In the genomic region with DNA sequence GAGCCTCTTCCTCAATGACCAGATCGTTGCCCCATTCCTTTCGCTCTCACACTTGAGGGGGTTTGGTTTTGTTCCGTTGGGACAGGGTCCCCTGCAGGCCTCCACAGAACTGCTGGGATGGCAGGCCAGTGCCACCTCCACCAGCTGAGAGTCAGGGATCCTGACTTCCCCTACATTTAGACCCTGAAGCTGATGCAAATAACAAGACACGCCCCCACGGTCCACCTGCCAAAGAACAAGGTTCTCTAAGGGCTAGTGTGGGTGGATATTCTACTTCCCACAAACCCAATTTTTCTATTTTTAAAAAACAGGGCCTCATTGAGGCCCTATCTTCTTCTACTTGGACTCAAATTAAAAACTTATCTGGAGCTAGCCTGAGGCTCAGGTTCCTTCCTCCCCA, we compare ENCODE assay signal across 25 mouse cellular contexts. TPM values are rescaled to one million over a fixed set of nuclear protein-coding genes. Genes with fewer than 3 reads are reported as not detected.
DNase-seq lines count a peak whose midpoint lies in the region; ATAC-seq and TF ChIP-seq lines count a peak whose summit lies in the region.
"Had no signal": no experiment of that assay in that cellular context is flagged by ENCODE, and none has a peak within 500 bp of the region (broad histone marks: within the 10 kb centered on the region; RNA-seq: fewer than 3 reads in every experiment).

No protein-coding gene starts in this region.

- H3K4me1 ChIP-seq in kidney, embryonic 14.5 days (ENCODE audit: control insufficient read depth, insufficient read depth, low read length), result peaks cover 7% of the 10 kb centered on the region; the same call in 1 of the 2 replicates
- H3K4me1 ChIP-seq in kidney, adult 2 months (ENCODE audit: control insufficient read depth, insufficient read depth, low read length), result peaks cover 12% of the 10 kb centered on the region; the same call in 1 of the 2 replicates
- H3K4me1 ChIP-seq in CH12.LX (ENCODE audit: control insufficient read depth in 1 of 2, insufficient read depth in 2 of 2), result peaks cover 4 to 36% of the 10 kb centered on the region in 2 experiments; a peak in 3 of 4 replicates
- peaks cover 6% of the 10 kb centered on the region for H3K4me1 ChIP-seq in heart, embryonic 10.5 days

- H3K4me2 ChIP-seq in kidney, embryonic 14.5 days (replicated peaks; ENCODE audit: low read depth, low read length), result no peak overlapping the region
- no peak overlapping the region for H3K4me2 ChIP-seq in CH12.LX (ENCODE audit: insufficient read depth, low read depth, poor library complexity, severe bottlenecking)
- H3K4me2 ChIP-seq: embryonic facial prominence, embryonic 12.5 days; forebrain, embryonic 13.5 days; forebrain, embryonic 15.5 days had no signal

- H3K79me2 ChIP-seq in CH12.LX (replicated peaks; ENCODE audit: control insufficient read depth, extremely low read depth, insufficient read depth, poor library complexity, severe bottlenecking), result no peaks in the 10 kb centered on the region

- no peaks in the 10 kb centered on the region for H3K36me3 ChIP-seq in kidney, embryonic 14.5 days (ENCODE audit: control insufficient read depth, insufficient read depth, low read length)
- no peaks in the 10 kb centered on the region for H3K36me3 ChIP-seq in kidney, adult 2 months (ENCODE audit: control insufficient read depth, insufficient read depth, low read length)
- H3K36me3 ChIP-seq in CH12.LX (replicated peaks in 1 of 2; ENCODE audit: control insufficient read depth in 1 of 2, insufficient read depth in 1 of 2, low read length in 1 of 2), result no peaks in the 10 kb centered on the region
- no peaks in the 10 kb centered on the region for H3K36me3 ChIP-seq in heart, embryonic 10.5 days
- H3K36me3 ChIP-seq: embryonic facial prominence, embryonic 10.5 days; embryonic facial prominence, embryonic 12.5 days; forebrain, embryonic 15.5 days had no signal

- no peak for TF ChIP-seq RAD21 in CH12.LX (IDR thresholded peaks at IDR 0.05; ENCODE audit: low read depth, low read length)

- no peaks in the 10 kb centered on the region for H3K9me3 ChIP-seq in kidney, embryonic 14.5 days (ENCODE audit: control insufficient read depth, low read length)
- peaks cover 2% of the 10 kb centered on the region for H3K9me3 ChIP-seq in CH12.LX (replicated peaks; ENCODE audit: low read length)
- no peaks in the 10 kb centered on the region for H3K9me3 ChIP-seq in heart, embryonic 10.5 days
- H3K9me3 ChIP-seq: embryonic facial prominence, embryonic 10.5 days; embryonic facial prominence, embryonic 12.5 days; forebrain, embryonic 13.5 days; forebrain, embryonic 15.5 days had no signal

- no peaks in the 10 kb centered on the region for H3K27me3 ChIP-seq in kidney, embryonic 14.5 days (ENCODE audit: control insufficient read depth, insufficient read depth, low read length)
- no peaks in the 10 kb centered on the region for H3K27me3 ChIP-seq in kidney, adult 2 months (replicated peaks; ENCODE audit: control insufficient read depth, insufficient read depth, low read length)
- peaks cover 15% of the 10 kb centered on the region for H3K27me3 ChIP-seq in CH12.LX (replicated peaks)
- H3K27me3 ChIP-seq in heart, embryonic 10.5 days (ENCODE audit: insufficient read depth, poor library complexity, severe bottlenecking), result peaks cover 8% of the 10 kb centered on the region
- H3K27me3 ChIP-seq: embryonic facial prominence, embryonic 12.5 days; forebrain, embryonic 13.5 days; forebrain, embryonic 15.5 days; Patski had no signal

- ATAC-seq in kidney, embryonic 14.5 days (ENCODE audit: low FRiP score, low TSS enrichment), result no peak
- ATAC-seq: activated CD4-positive, CD25-positive, alpha-beta regulatory T cell, adult 4 months; CD4-positive, CD25-positive, alpha-beta regulatory T cell, adult 4 months; forebrain, embryonic 13.5 days; forebrain, embryonic 15.5 days; forebrain, postnatal 0 days; Patski had no signal

- TF ChIP-seq POLR2A in kidney, adult 2 months (IDR thresholded peaks at IDR 0.05; ENCODE audit: low read depth, low read length), result no peak
- TF ChIP-seq POLR2A in CH12.LX (IDR thresholded peaks at IDR 0.05; ENCODE audit: low read depth, low read length), result no peak

- TF ChIP-seq EP300 in CH12.LX (IDR thresholded peaks at IDR 0.05; ENCODE audit: low read length), result no peak

- TF ChIP-seq CTCF in kidney, adult 2 months (conservative IDR thresholded peaks at IDR 0.05; ENCODE audit: insufficient read depth, insufficient read length, low read depth, low read length), result no peak
- no peak for TF ChIP-seq CTCF in CH12.LX (conservative IDR thresholded peaks at IDR 0.05 in 1 of 2, IDR thresholded peaks at IDR 0.05 in 1 of 2; ENCODE audit: low read depth in 2 of 2, low read length in 2 of 2)

- in situ Hi-C loops in CH12.LX (cut with MboI; ENCODE audit: low pct_ligation_motif_present, low pct_unique_long_range_greater_than_20kb, low sequenced_read_pairs), result no loop called here

- WGBS in kidney, embryonic 14.5 days, result 91% methylated on average over 5 of the region's 5 CpGs
- 76% methylated on average over 5 of the region's 5 CpGs for WGBS in kidney, adult 2 months
- WGBS in heart, embryonic 10.5 days, result 82% methylated on average over 5 of the region's 5 CpGs

- H3K4me3 ChIP-seq in kidney, embryonic 14.5 days (ENCODE audit: low read length), result no peak overlapping the region
- H3K4me3 ChIP-seq in kidney, adult 2 months (ENCODE audit: insufficient read depth, low read depth, low read length), result no peak overlapping the region
- H3K4me3 ChIP-seq in CH12.LX (replicated peaks in 1 of 3; ENCODE audit: low read depth in 2 of 3, low read length in 2 of 3, poor library complexity in 1 of 3), result no peak overlapping the region
- H3K4me3 ChIP-seq in heart, embryonic 10.5 days, result no peak overlapping the region
- H3K4me3 ChIP-seq: embryonic facial prominence, embryonic 10.5 days; embryonic facial prominence, embryonic 12.5 days; forebrain, embryonic 13.5 days; forebrain, embryonic 15.5 days had no signal

- H3K27ac ChIP-seq in kidney, embryonic 14.5 days (ENCODE audit: low read depth, low read length), result no peak overlapping the region
- no peak overlapping the region for H3K27ac ChIP-seq in kidney, adult 2 months (ENCODE audit: insufficient read depth, low read depth, low read length)
- H3K27ac ChIP-seq in CH12.LX (ENCODE audit: insufficient read depth, low read depth), result no peak overlapping the region
- no peak overlapping the region for H3K27ac ChIP-seq in heart, embryonic 10.5 days
- H3K27ac ChIP-seq: embryonic facial prominence, embryonic 10.5 days; embryonic facial prominence, embryonic 12.5 days; forebrain, embryonic 13.5 days; forebrain, embryonic 15.5 days had no signal

- H3K9ac ChIP-seq in kidney, embryonic 14.5 days (ENCODE audit: low read depth, low read length), result no peak overlapping the region
- no peak overlapping the region for H3K9ac ChIP-seq in CH12.LX (ENCODE audit: insufficient read depth, low read depth)
- H3K9ac ChIP-seq: embryonic facial prominence, embryonic 12.5 days; forebrain, embryonic 13.5 days; forebrain, embryonic 15.5 days; forebrain, postnatal 0 days had no signal

- peak; percentile 20 for DNase-seq in kidney, adult 9 months
- peak; percentile 53 to 60 for DNase-seq in kidney, postnatal 25 days
- DNase-seq in kidney, adult 2 months, result no peak
- DNase-seq in A20 (ENCODE audit: low read depth, low spot score) (peak; percentile 35), CH12.LX (ENCODE audit: extremely low read depth) (peak; percentile 27)
- DNase-seq in heart, embryonic 10.5 days (ENCODE audit: low spot score), result no peak
- DNase-seq in heart, adult 18-20 months, result no peak
- DNase-seq: adrenal gland, adult 8-10 months; adrenal gland, postnatal 14 days; adrenal gland, postnatal 36 days; B cell, adult 2 months; cerebellum, adult 11-12 months; cerebellum, adult 2 months; cerebellum, adult 9-10 months; cerebellum, postnatal 10 days; cerebellum, postnatal 25 days; forebrain, postnatal 0 days had no signal

- dilution Hi-C loops in CH12.LX (cut with MboI; ENCODE audit: extremely low pct_ligation_motif_present, extremely low pct_unique_long_range_greater_than_20kb, low sequenced_read_pairs), result no loop called here

TF ChIP-seq in CH12.LX, 34 proteins besides CTCF, POLR2A, EP300 and RAD21:
- TF ChIP-seq MAX (IDR thresholded peaks at IDR 0.05; ENCODE audit: low read length) (no peak), UBTF (IDR thresholded peaks at IDR 0.05; ENCODE audit: low read depth, low read length) (no peak), ZKSCAN1 (IDR thresholded peaks at IDR 0.05; ENCODE audit: borderline replicate concordance, low read depth, low read length) (no peak), KAT2A (IDR thresholded peaks at IDR 0.05; ENCODE audit: insufficient replicate concordance, low read length) (no peak), POLR2AphosphoS2 (IDR thresholded peaks at IDR 0.05; ENCODE audit: low read depth, low read length) (no peak), MAFK (IDR thresholded peaks at IDR 0.05; ENCODE audit: insufficient replicate concordance, low read length) (no peak), MYC (IDR thresholded peaks at IDR 0.05; ENCODE audit: low read depth, low read length) (no peak), ZMIZ1 (IDR thresholded peaks at IDR 0.05; ENCODE audit: low read depth, low read length) (no peak), NELFE (IDR thresholded peaks at IDR 0.05; ENCODE audit: low read depth, low read length) (no peak), USF2 (conservative IDR thresholded peaks at IDR 0.05; ENCODE audit: low read depth, low read length) (no peak), GABPA (IDR thresholded peaks at IDR 0.05; ENCODE audit: insufficient replicate concordance, low read depth, low read length) (no peak), PAX5 (IDR thresholded peaks at IDR 0.05; ENCODE audit: low read length) (no peak), RCOR1 (conservative IDR thresholded peaks at IDR 0.05; ENCODE audit: low read depth, low read length) (no peak)

RNA-seq across cellular contexts. Expression of a gene that starts 5.5 kb away (rescaled TPM):
- 66.4 and 84.7 TPM in 2 replicates for polyA plus RNA-seq in kidney, embryonic 14.5 days (2014; fragmentation: Nextera tagmentation; extraction: Ambion mirVana)
- 460 and 530 TPM in 2 replicates for polyA plus RNA-seq in kidney, adult 2 months (2012; rRNA removed)
- total RNA-seq in CH12.LX (2012; rRNA removed) (49.4 and 63.1 TPM in 2 replicates), CH12.LX (2014; rRNA removed) (36.7 and 40.1 TPM in 2 replicates)
- polyA plus RNA-seq in CH12.LX (2012; ENCODE audit: insufficient read length, low read depth), result 67.2 and 70.0 TPM in 2 replicates
- 43.7 and 44.2 TPM in 2 replicates for polyA plus RNA-seq in heart, embryonic 10.5 days (2016; fragmentation: Nextera tagmentation; extraction: Ambion mirVana)
- 100 to 1,000 TPM; 214 to 237 TPM for total RNA-seq in heart, adult 18-20 months (2021)

RNA-seq across cellular contexts. Expression of a gene that starts 55.1 kb away (rescaled TPM):
- 228 and 265 TPM in 2 replicates for polyA plus RNA-seq in kidney, embryonic 14.5 days (2014; fragmentation: Nextera tagmentation; extraction: Ambion mirVana)
- polyA plus RNA-seq in kidney, adult 2 months (2012; rRNA removed), result 58.2 and 80.3 TPM in 2 replicates
- total RNA-seq in CH12.LX (2012; rRNA removed) (189 and 203 TPM in 2 replicates), CH12.LX (2014; rRNA removed) (127 and 138 TPM in 2 replicates)
- 327 and 659 TPM in 2 replicates for polyA plus RNA-seq in CH12.LX (2012; ENCODE audit: insufficient read length, low read depth)
- 271 and 283 TPM in 2 replicates for polyA plus RNA-seq in heart, embryonic 10.5 days (2016; fragmentation: Nextera tagmentation; extraction: Ambion mirVana)
- total RNA-seq in heart, adult 18-20 months (2021), result 10 to 100 TPM; 90.5 to 94.6 TPM

Comparison
In these comparisons a context has a peak if more than half of its experiments do, and no peak if none do; other contexts are left out.
1. DNase-seq: peak in kidney, adult 9 months (single experiment), kidney, postnatal 25 days (2 of 2), A20 (single experiment) and CH12.LX (single experiment); none in kidney, adult 2 months (single experiment), heart, embryonic 10.5 days (single experiment) and heart, adult 18-20 months (0 of 2).